Mouse (Mus musculus): ENCODE results near the gene Otogl. TPM values are rescaled to one million over a fixed set of nuclear protein-coding genes. Genes with fewer than 3 reads are reported as not detected.

Gene Otogl
- polyA plus RNA-seq, 1 experiment, result 0.06 TPM

GRCm38 (mm10) chr10:107779548-107779947 is 132.4 kb downstream of the Otogl start:
- Histone ChIP-seq H3K4me3 (no peak overlapping the region), H3K27me3 (ENCODE audit: control insufficient read depth, insufficient read depth, insufficient read length) (no peaks in the 10 kb centered on the region), H3K36me3 (ENCODE audit: control insufficient read depth, insufficient read depth) (no peaks in the 10 kb centered on the region), H3K4me2 (ENCODE audit: low read depth) (no peak overlapping the region), H3ac (ENCODE audit: control insufficient read depth, insufficient read length) (no peak overlapping the region), H3K79me2 (ENCODE audit: control insufficient read depth, insufficient read depth) (no peaks in the 10 kb centered on the region)
- TF ChIP-seq MAX (IDR thresholded peaks at IDR 0.05; ENCODE audit: low read depth), result no peak
- TF ChIP-seq POLR2AphosphoS2 (IDR thresholded peaks at IDR 0.05; ENCODE audit: insufficient read length, low read depth), result no peak
- TF ChIP-seq CEBPB (IDR thresholded peaks at IDR 0.05; ENCODE audit: insufficient read depth, poor library complexity, severe bottlenecking), result no peak
- TF ChIP-seq POLR2A (IDR thresholded peaks at IDR 0.05; ENCODE audit: insufficient read length, low read depth), result no peak
- TF ChIP-seq MYOG (IDR thresholded peaks at IDR 0.05; ENCODE audit: control insufficient read depth in 1 of 3, insufficient read depth in 1 of 3, insufficient read length in 2 of 3, low read depth in 2 of 3), result no peak
- TF ChIP-seq TCF12 (IDR thresholded peaks at IDR 0.05; ENCODE audit: insufficient read depth, poor library complexity, severe bottlenecking), result peak; percentile 4
- no peak for TF ChIP-seq TCF3 (IDR thresholded peaks at IDR 0.05; ENCODE audit: insufficient read length, low read depth)
- TF ChIP-seq USF1 (IDR thresholded peaks at IDR 0.05; ENCODE audit: low read depth), result no peak
- TF ChIP-seq SRF (IDR thresholded peaks at IDR 0.05; ENCODE audit: control insufficient read depth, insufficient read length, low read depth), result no peak
- no peak for TF ChIP-seq REST (IDR thresholded peaks at IDR 0.05; ENCODE audit: insufficient read depth, insufficient read length)
- TF ChIP-seq E2F4 (IDR thresholded peaks at IDR 0.05; ENCODE audit: insufficient read depth), result no peak
- TF ChIP-seq MYOD1 (IDR thresholded peaks at IDR 0.05; ENCODE audit: control insufficient read depth in 1 of 3, insufficient read length in 2 of 3, low read depth in 2 of 3), result peak in 1 of 3 experiments; percentile 40

GRCm38 (mm10) chr10:107759624-107760023 is 152.3 kb downstream of the Otogl start:
- H3ac ChIP-seq (ENCODE audit: control insufficient read depth, insufficient read length), result no peak overlapping the region
- H3K4me3 ChIP-seq, result no peak overlapping the region
- no peak for TF ChIP-seq POLR2AphosphoS2 (IDR thresholded peaks at IDR 0.05; ENCODE audit: insufficient read length, low read depth)
- TF ChIP-seq REST (IDR thresholded peaks at IDR 0.05; ENCODE audit: insufficient read depth, insufficient read length), result no peak
- no peak for TF ChIP-seq MAX (IDR thresholded peaks at IDR 0.05; ENCODE audit: low read depth)
- no peak for TF ChIP-seq POLR2A (IDR thresholded peaks at IDR 0.05; ENCODE audit: insufficient read length, low read depth)
- TF ChIP-seq MYOG (IDR thresholded peaks at IDR 0.05; ENCODE audit: control insufficient read depth in 1 of 3, insufficient read depth in 1 of 3, insufficient read length in 2 of 3, low read depth in 2 of 3), result no peak
- no peak for TF ChIP-seq MYOD1 (IDR thresholded peaks at IDR 0.05; ENCODE audit: control insufficient read depth in 1 of 3, insufficient read length in 2 of 3, low read depth in 2 of 3)
- TF ChIP-seq TCF3 (IDR thresholded peaks at IDR 0.05; ENCODE audit: insufficient read length, low read depth), result no peak
- no peak for TF ChIP-seq E2F4 (IDR thresholded peaks at IDR 0.05; ENCODE audit: insufficient read depth)
- TF ChIP-seq CEBPB (IDR thresholded peaks at IDR 0.05; ENCODE audit: insufficient read depth, poor library complexity, severe bottlenecking), result no peak
- TF ChIP-seq SRF (IDR thresholded peaks at IDR 0.05; ENCODE audit: control insufficient read depth, insufficient read length, low read depth), result no peak
- no peak for TF ChIP-seq USF1 (IDR thresholded peaks at IDR 0.05; ENCODE audit: low read depth)
- no peak for TF ChIP-seq TCF12 (IDR thresholded peaks at IDR 0.05; ENCODE audit: insufficient read depth, poor library complexity, severe bottlenecking)
- H3K36me3 ChIP-seq (ENCODE audit: control insufficient read depth, insufficient read depth), result no peaks in the 10 kb centered on the region
- H3K4me2 ChIP-seq (ENCODE audit: low read depth), result no peak overlapping the region
- H3K27me3 ChIP-seq (ENCODE audit: control insufficient read depth, insufficient read depth, insufficient read length), result no peaks in the 10 kb centered on the region
- H3K79me2 ChIP-seq (ENCODE audit: control insufficient read depth, insufficient read depth), result no peaks in the 10 kb centered on the region

GRCm38 (mm10) chr10:107753471-107753870 is 158.5 kb downstream of the Otogl start:
- no peak overlapping the region for H3K4me3 ChIP-seq
- no peaks in the 10 kb centered on the region for H3K36me3 ChIP-seq (ENCODE audit: control insufficient read depth, insufficient read depth)
- H3K79me2 ChIP-seq (ENCODE audit: control insufficient read depth, insufficient read depth), result no peaks in the 10 kb centered on the region
- no peaks in the 10 kb centered on the region for H3K27me3 ChIP-seq (ENCODE audit: control insufficient read depth, insufficient read depth, insufficient read length)
- no peak overlapping the region for H3ac ChIP-seq (ENCODE audit: control insufficient read depth, insufficient read length)
- no peak overlapping the region for H3K4me2 ChIP-seq (ENCODE audit: low read depth)
- no peak for TF ChIP-seq MYOD1 (IDR thresholded peaks at IDR 0.05; ENCODE audit: control insufficient read depth in 1 of 3, insufficient read length in 2 of 3, low read depth in 2 of 3)

GRCm38 (mm10) chr10:107752351-107753143 is 159.4 kb downstream of the Otogl start:
- H3K79me2 ChIP-seq (ENCODE audit: control insufficient read depth, insufficient read depth), result no peaks in the 10 kb centered on the region
- TF ChIP-seq POLR2AphosphoS2 (IDR thresholded peaks at IDR 0.05; ENCODE audit: insufficient read length, low read depth) (no peak), MAX (IDR thresholded peaks at IDR 0.05; ENCODE audit: low read depth) (no peak), MYOD1 (IDR thresholded peaks at IDR 0.05; ENCODE audit: control insufficient read depth in 1 of 3, insufficient read length in 2 of 3, low read depth in 2 of 3) (no peak), TCF12 (IDR thresholded peaks at IDR 0.05; ENCODE audit: insufficient read depth, poor library complexity, severe bottlenecking) (no peak), USF1 (IDR thresholded peaks at IDR 0.05; ENCODE audit: low read depth) (no peak), CEBPB (IDR thresholded peaks at IDR 0.05; ENCODE audit: insufficient read depth, poor library complexity, severe bottlenecking) (no peak), TCF3 (IDR thresholded peaks at IDR 0.05; ENCODE audit: insufficient read length, low read depth) (no peak), POLR2A (IDR thresholded peaks at IDR 0.05; ENCODE audit: insufficient read length, low read depth) (no peak), E2F4 (IDR thresholded peaks at IDR 0.05; ENCODE audit: insufficient read depth) (no peak), REST (IDR thresholded peaks at IDR 0.05; ENCODE audit: insufficient read depth, insufficient read length) (no peak), SRF (IDR thresholded peaks at IDR 0.05; ENCODE audit: control insufficient read depth, insufficient read length, low read depth) (no peak), MYOG (IDR thresholded peaks at IDR 0.05; ENCODE audit: control insufficient read depth in 1 of 3, insufficient read depth in 1 of 3, insufficient read length in 2 of 3, low read depth in 2 of 3) (no peak)
- no peak overlapping the region for H3K4me2 ChIP-seq (ENCODE audit: low read depth)
- no peaks in the 10 kb centered on the region for H3K27me3 ChIP-seq (ENCODE audit: control insufficient read depth, insufficient read depth, insufficient read length)
- no peaks in the 10 kb centered on the region for H3K36me3 ChIP-seq (ENCODE audit: control insufficient read depth, insufficient read depth)
- no peak overlapping the region for H3K4me3 ChIP-seq
- H3ac ChIP-seq (ENCODE audit: control insufficient read depth, insufficient read length), result no peak overlapping the region

Data from myocyte (in vitro differentiated cells).